Mouse (Mus musculus): ENCODE data around the gene Stk10.

DNA sequence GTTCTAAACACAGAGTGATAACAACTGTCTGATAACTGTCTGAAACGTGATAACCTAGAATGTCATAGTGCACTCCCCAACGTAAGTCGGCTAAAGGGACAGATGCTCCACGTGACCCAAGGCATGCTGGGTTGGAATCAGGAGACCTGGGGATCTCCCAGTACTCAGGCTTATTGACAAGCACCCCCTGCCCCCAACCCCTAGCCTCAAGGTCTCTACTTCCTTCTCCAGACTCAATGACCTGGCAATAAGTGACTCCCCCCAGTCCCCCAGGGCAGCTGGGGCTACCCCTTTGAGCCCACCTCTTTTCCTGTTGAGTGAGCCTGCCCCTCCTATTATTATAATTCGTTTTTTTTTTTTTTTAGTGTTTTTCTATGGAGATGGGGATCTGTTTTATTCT is 29.6 kb downstream of the Stk10 start:
- TF ChIP-seq EP300 (IDR thresholded peaks at IDR 0.05; ENCODE audit: insufficient read depth, low read depth, low read length) (no peak), POLR2A (IDR thresholded peaks at IDR 0.05; ENCODE audit: insufficient read depth, low read length) (no peak), CTCF (IDR thresholded peaks at IDR 0.05; ENCODE audit: low read depth, low read length) (no peak)
